Mouse (Mus musculus) myocyte (in vitro differentiated cells): ENCODE results near the gene Tal1.

ENCODE experiments used
- E2F4 ChIP-seq: IDR thresholded peaks from one replicate; pipeline ENCODE4 v1.6.1; 2011; ENCODE audit warnings: mild to moderate bottlenecking, control low read depth, moderate library complexity; ENCODE audit not compliant: insufficient read depth
- MAX ChIP-seq: IDR thresholded peaks from one replicate; pipeline ENCODE4 v1.6.1; 2011; ENCODE audit warnings: low read depth, mild to moderate bottlenecking, control low read depth
- MYOG ChIP-seq, 3 experiments: IDR thresholded peaks; one replicate each; pipeline ENCODE4 v1.6.1; 2011; ENCODE audit warnings: control low read depth in 2 of 3, low read depth in 2 of 3, mild to moderate bottlenecking in 2 of 3; ENCODE audit not compliant: insufficient read length in 2 of 3, control insufficient read depth in 1 of 3, insufficient read depth in 1 of 3
- POLR2A ChIP-seq: IDR thresholded peaks from one replicate; pipeline ENCODE4 v1.6.1; 2011; ENCODE audit warnings: low read depth, mild to moderate bottlenecking, control low read depth, moderate library complexity; ENCODE audit not compliant: insufficient read length
- SRF ChIP-seq: IDR thresholded peaks from one replicate; pipeline ENCODE4 v1.6.1; 2011; ENCODE audit warnings: low read depth; ENCODE audit not compliant: control insufficient read depth, insufficient read length
- TCF12 ChIP-seq: IDR thresholded peaks from one replicate; pipeline ENCODE4 v1.6.1; 2011; ENCODE audit warnings: mild to moderate bottlenecking, control low read depth; ENCODE audit not compliant: poor library complexity, insufficient read depth, severe bottlenecking
- USF1 ChIP-seq: IDR thresholded peaks from one replicate; pipeline ENCODE4 v1.6.1; 2011; ENCODE audit warnings: low read depth, mild to moderate bottlenecking, control low read depth, moderate library complexity

DNA sequence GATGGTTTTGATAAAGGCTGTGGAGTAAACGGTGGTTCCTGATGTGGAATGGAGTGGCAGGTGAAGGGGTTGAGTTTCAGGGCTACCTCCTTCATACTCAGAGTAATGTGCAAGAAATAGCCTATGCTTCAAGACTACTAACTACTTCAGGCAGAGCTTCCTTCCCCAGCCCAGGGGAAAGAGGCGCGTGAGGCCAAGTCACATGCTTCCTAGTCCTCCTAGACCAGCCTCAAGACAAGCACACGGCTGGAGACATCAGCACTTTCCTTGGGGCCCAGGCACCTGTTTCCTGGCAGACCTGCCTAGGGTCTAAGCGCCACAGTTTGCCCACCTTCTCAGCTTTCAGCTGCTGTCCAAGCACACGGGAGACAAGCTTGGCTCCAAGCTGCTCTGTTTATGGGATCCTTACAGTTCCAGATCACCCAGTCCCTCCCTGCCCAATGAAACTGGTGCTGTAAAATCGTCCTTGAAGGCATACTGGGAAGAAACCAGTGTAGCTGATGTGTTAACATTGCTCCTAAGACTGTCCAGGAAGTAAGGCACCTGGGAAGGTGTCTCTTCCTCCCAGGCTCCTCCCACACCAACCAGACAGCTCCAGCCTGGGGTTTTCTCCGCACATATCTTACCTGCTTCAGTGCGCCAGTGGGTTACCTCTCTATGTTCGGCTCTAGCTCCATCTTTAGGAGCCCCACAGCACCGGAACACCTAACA is 40.4 kb downstream of the Tal1 start:
- TF ChIP-seq USF1 (no peak), POLR2A (no peak), SRF (no peak), E2F4 (no peak), MYOG (IDR thresholded peaks at IDR 0.05; ENCODE audit: control insufficient read depth in 1 of 3, insufficient read depth in 1 of 3, insufficient read length in 2 of 3, low read depth in 2 of 3) (no peak), MAX (no peak), TCF12 (no peak)
